Mouse (Mus musculus): ENCODE measurements at regions not wholly inside any gene's neighbourhood (a gene's known extent, or its start where the extent isn't known, plus 50 kb on each side); places are given as distances from the start of the nearest gene placed in this dataset.

DNA sequence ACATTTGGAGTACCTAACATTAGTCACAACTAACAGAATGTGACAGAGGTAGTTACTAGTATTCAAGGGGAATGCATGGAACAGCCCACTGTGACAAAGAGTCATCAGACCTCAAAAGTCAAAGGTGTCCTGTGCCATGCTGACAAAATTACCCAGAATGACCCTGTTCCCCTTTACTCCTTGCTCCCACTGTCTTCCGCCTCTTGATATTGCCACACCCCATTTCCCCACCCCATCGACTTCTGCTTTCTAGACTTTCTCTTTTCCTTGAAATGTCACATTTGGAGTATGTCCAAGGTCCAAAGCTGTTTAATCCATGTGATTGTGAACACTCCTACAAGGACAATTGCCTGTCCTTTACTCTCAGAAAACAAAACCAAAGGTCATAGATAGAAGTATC is 115.2 kb downstream of the Dhx15 start:
- TF ChIP-seq POLR2A (IDR thresholded peaks at IDR 0.05; ENCODE audit: low read depth, low read length) (no peak), CTCF (IDR thresholded peaks at IDR 0.05; ENCODE audit: extremely low read depth, insufficient read depth, insufficient read length, insufficient replicate concordance) (no peak)
